Mouse (Mus musculus) left cerebral cortex, postnatal 14 days (tissue): ENCODE data around the gene Phactr1. TPM values are rescaled to one million over a fixed set of nuclear protein-coding genes. Genes with fewer than 3 reads are reported as not detected.
A peak's percentile ranks its signal among the peaks of the same experiment; 100 is the strongest.

Experiments
- DNase-seq, 2 experiments: peaks; one replicate each; pipeline ENCODE4 v3.0.0; 2021 to 2022; ENCODE audit warnings: low spot score in 2 of 2, mixed read lengths in 1 of 2
- intact Hi-C: fragments of 180-260 bp; cut with DNase I; formaldehyde crosslinking; loops from one replicate; pipeline ENCODE4 v1.15.1; 2025
- long read RNA-seq, 2 experiments: library from polyadenylated mRNA; stranded (forward); transcript quantifications; one replicate each; pipeline ENCODE4 v2.0.0; 2021
- total RNA-seq, 2 experiments: library from RNA; stranded (reverse); gene quantifications; 2 replicates each; pipeline ENCODE4 v1.2.3; 2021

Phactr1 gene
- total RNA-seq: 100 to 1,000 TPM; 449 to 512 TPM
- long read RNA-seq, experiment 1, partial matches to known transcripts: 92 of 177 reads
- long read RNA-seq, experiment 1, other reads (novel, unspliced or antisense): 80 of 177 reads
- long read RNA-seq, experiment 2, partial matches to known transcripts: 76 of 161 reads
- long read RNA-seq, experiment 2, other reads (novel, unspliced or antisense): 83 of 161 reads

- peak in 1 of 2 experiments; percentile 52 for DNase-seq
- intact Hi-C loops: no loop called here
These were observed at the start of gene Phactr1 for GRCm38 (mm10) chr13:42680391-42680994. Phactr1 (plus strand) TSS chr13:42680623.

- no peak for DNase-seq
- intact Hi-C loops: no loop called here
These were observed 45.5 kb upstream of the Phactr1 start for GRCm38 (mm10) chr13:42634908-42635307.

DNA sequence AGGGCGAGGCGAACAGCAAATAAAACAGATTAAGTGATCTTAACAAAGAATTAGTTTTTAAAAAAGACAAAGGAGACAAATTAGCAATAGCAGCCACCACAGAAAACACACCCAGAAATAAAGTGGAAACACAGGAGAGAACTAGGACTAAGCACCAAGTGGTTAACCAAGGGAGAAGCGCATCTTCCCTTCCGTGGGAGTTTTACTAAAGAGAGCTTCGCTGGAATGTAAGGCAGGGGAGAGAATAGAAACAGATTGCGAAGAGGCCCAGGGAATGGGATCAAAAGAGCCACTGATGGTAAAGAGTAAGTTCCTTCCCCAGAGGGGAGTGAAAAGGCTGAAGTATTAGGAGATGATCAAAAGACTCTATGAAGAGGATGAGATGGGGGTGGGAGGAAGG lies 30.2 kb upstream of the Phactr1 start:
- DNase-seq: peak in 1 of 2 experiments; percentile 27
- intact Hi-C loops: no loop called here

DNA sequence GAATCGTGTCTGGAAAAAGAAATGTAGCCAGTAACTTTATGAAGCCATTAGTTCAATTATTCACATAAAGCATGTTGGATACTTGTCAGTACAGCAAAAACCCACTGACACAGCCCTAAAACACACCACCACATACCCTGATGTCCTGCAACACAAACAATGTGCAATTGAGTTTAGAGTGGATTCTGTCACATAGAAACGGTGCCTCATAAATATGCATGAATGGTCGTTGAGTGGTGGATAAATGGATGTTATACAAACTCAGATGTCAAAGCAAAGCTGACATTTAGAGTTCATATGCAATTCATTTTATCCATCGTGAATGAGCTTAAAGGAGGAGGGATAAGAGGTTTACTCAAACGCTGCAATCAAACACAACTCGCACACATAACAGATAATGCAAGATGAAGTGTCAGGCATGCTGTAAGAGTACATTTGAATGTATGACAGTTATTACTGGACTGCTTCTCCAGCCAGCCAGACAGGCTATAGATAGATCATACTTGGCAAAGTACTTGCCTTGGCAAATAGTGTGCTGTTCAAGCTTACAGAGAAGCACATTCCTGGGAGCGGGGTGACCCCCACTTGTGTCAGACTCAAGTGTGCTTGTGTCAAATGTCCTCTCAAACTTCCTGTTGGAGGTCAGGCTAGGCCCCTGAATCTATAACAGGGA lies 23.6 kb upstream of the Phactr1 start:
- intact Hi-C loops: no loop called here
- no peak for DNase-seq

DNA sequence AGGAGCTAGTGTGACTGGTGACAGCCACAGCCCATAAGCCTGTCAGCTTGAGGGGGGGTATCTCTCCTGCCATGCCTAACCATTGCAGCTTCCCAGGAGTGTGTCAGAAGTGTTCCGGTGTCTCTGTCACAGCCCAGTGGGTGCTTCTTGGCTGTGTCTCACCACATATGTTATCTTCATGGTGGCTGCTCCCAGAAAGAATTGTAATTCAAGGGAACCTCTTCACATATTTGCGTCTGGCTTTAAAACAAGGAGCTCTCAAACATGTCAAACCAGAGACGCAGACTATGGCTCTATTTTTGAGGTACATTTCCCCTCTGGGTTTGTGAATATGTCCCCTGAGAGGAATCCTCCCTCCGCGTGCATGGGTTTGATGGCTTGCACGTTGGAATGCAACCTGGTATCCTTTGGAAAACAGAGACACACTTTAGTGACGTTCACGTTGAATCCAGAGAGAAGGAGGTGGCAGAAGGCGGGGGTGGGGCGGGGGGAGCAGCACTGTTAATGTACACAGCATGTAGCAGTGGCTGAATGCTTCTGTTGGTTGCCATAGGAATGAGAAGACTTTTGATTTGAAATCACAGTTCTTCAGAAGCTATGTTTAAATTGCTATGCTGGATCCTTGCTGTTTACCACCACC lies 8.7 kb upstream of the Phactr1 start:
- intact Hi-C loops: loop anchor here (5.0 to 10.0 kb wide), 2 partner anchors 54 to 113 kb away; no protein-coding TSS in a partner anchor
- peak; percentile 45 to 84 for DNase-seq

DNA sequence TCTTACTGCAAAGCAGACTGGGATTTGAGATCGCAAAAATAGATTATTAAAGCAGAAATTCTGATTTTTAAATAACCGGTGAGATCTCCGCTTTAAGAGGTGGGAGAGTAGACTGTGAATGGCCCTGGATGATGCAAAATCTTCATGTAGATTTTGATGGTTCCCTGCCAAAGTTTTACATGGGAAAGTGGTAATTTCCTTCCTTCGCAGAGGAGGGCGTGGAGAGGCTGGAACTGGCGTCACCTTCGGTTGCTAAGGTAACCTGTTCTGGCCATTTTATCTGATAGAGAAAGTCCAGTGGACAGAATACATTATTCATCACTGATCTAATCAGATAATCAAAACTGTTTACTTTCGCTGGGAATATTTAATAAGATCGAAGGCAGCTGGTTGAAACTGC lies 876 bp downstream of the Phactr1 start:
- peak; percentile 62 to 80 for DNase-seq
- intact Hi-C loops: no loop called here

- peak; percentile 80 to 91 for DNase-seq
- intact Hi-C loops: no loop called here
These were observed 3.8 kb downstream of the Phactr1 start for GRCm38 (mm10) chr13:42684181-42684580.

DNA sequence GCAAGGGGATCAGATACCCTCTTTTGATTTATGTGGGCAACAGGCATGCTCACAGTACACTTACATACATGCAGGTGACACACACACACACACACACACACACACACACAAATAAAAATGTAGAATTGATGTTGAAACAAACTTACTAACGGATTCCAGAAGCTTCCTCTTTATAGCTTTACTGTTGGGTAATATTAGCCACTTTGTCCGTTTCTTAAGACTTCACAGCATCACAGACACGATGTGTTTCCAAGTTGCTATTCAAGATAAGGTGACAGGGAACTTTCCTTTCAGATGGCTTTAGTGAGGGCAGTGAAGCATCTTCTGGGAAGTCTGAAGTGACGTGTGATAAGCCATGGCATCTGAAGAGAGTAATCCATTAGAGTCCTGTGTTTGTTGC lies 11.8 kb downstream of the Phactr1 start:
- intact Hi-C loops: no loop called here

GRCm38 (mm10) chr13:42696641-42697040 lies 16.2 kb downstream of the Phactr1 start:
- peak; percentile 79 to 94 for DNase-seq

More for the DNA sequence above, 11.8 kb downstream of the Phactr1 start:
- DNase-seq: no peak

GRCm38 (mm10) chr13:42709148-42709547 lies 28.7 kb downstream of the Phactr1 start:
- no peak for DNase-seq
- intact Hi-C loops: no loop called here

More at GRCm38 (mm10) chr13:42696641-42697040, 16.2 kb downstream of the Phactr1 start:
- intact Hi-C loops: no loop called here

GRCm38 (mm10) chr13:42709611-42710331 lies 29.3 kb downstream of the Phactr1 start:
- no peak for DNase-seq
- intact Hi-C loops: no loop called here

DNA sequence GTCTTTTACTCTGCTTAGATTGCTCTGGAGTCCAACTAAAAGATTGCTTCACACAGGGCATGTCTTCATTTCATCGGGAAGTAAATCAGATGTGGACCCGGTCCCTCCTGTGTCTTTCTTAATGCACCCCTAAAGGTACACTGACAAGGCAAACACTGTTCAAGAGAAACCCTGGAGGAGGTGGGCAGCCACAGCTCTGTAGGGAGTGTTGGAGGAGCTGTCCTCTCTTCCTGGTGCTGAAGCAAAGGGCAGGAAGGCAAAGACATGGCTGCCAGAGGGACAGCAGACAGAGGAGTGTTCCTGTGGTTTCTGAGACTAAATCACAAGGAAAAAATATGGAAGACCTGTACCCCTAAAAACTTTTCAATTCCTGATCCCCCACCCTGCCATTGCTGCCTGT lies 31.1 kb downstream of the Phactr1 start:
- no peak for DNase-seq
- intact Hi-C loops: no loop called here

GRCm38 (mm10) chr13:42719401-42719800 lies 39.0 kb downstream of the Phactr1 start:
- peak in 1 of 2 experiments; percentile 49 for DNase-seq
- intact Hi-C loops: no loop called here

GRCm38 (mm10) chr13:42720135-42720534 lies 39.7 kb downstream of the Phactr1 start:
- no peak for DNase-seq
- intact Hi-C loops: no loop called here

DNA sequence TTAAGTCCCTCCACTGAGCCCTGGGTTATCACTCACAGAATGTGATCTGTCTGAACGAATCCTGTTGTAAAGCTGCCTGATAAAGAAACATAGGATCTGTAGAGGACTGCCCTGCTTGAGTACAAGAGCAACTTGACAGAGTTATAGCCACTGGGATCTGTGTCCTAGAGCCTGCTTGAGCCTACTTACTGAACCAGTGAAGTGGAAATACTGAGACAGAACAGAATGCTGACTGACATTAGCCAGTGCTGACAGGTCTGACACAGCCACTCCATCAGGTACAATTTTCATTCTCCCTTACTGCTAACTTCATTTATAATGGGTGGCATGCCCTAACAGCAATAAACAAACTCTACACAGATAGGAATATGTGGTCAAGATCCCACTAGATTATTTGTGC lies 40.2 kb downstream of the Phactr1 start:
- intact Hi-C loops: no loop called here

DNA sequence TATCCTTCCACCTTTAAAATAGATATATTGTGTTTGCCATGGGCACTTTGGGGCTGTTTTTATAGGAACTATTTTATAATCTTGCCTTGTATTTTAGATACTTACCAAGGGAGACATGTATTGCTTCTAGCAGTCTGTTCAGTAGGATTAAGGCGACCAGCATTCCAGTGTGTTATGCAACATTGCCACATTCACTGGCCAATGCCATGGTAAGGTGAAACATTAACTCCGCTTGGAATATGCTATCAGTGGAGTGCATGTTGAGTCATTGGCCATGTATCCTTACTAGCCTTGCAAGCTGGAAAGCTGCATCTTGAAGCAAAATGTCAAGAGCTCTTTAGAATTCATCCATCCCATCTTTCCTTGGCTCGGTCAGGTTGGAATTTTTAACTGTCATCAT lies 43.6 kb downstream of the Phactr1 start:
- DNase-seq: no peak
- intact Hi-C loops: no loop called here

More for the DNA sequence above, 40.2 kb downstream of the Phactr1 start:
- DNase-seq: no peak

GRCm38 (mm10) chr13:42725709-42726231 lies 45.3 kb downstream of the Phactr1 start:
- DNase-seq: no peak
- intact Hi-C loops: no loop called here

DNA sequence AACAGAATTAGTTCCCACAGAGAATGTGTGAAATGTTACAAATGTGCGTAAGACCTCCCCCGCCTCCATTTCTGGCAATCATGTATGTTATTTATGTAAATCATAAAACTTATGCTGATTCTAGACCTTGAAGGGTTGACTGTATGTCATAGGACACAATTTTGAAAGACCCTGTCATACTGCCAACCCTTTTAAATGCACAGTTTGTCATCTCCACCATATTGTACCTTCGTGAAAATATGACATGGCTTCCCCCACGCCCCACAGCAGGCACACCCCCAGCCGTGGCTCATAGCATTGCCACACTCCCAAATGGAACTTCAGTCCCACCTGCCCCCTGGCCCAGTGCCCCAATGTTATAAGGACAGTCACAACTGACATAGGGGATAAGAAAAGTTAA lies 57.1 kb downstream of the Phactr1 start:
- no peak for DNase-seq
- intact Hi-C loops: no loop called here

DNA sequence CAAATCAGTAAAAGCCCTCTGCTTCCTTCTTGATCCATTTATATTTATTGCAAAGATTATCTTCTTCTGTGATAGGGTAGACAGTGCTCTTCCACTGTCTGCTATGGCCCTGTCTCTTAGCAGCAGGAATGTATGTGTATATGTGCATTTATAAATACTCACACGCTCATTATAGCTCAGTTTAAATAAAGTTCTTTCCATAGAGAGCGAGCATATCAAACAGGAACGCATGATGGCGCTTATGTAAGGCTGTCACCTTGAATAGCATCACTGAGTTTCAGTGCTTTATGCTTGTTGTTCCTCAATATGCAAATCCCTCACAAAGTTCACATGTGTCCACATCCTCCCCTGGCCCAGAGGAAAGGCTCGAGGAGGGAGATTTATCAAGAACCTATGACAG lies 57.7 kb downstream of the Phactr1 start:
- DNase-seq: peak; percentile 52 to 75
- intact Hi-C loops: no loop called here
